Mouse (Mus musculus) hindbrain, embryonic 16.5 days (tissue): ENCODE results near the gene Olfr288. TPM values are rescaled to one million over a fixed set of nuclear protein-coding genes. Genes with fewer than 3 reads are reported as not detected.

Experiments used
- ATAC-seq: fragments of 200-750 bp; cut with Nextera tagmentation; 2 replicates; pipeline ENCODE4 v1.8.0; 2017; ENCODE audit warnings: moderate TSS enrichment, moderate library complexity
- H3K27ac ChIP-seq: fragments of 300-500 bp; sonication (generic); 2 replicates; pipeline ENCODE4 v1.5.1; 2014; ENCODE audit warnings: low read depth, mild to moderate bottlenecking, control low read depth, low read length, moderate library complexity
- H3K27me3 ChIP-seq: fragments of 300-500 bp; sonication (generic); replicated peaks from 2 replicates; pipeline ENCODE4 v1.6.1; 2014; ENCODE audit warnings: low read length; ENCODE audit not compliant: control insufficient read depth, insufficient read depth
- H3K36me3 ChIP-seq: fragments of 300-500 bp; sonication (generic); 2 replicates; pipeline ENCODE4 v1.6.1; 2014; ENCODE audit warnings: mild to moderate bottlenecking, low read length, moderate library complexity, mixed read lengths; ENCODE audit not compliant: control insufficient read depth, insufficient read depth
- H3K4me1 ChIP-seq: fragments of 300-500 bp; sonication (generic); 2 replicates; pipeline ENCODE4 v1.6.1; 2014; ENCODE audit warnings: low read depth, low read length; ENCODE audit not compliant: control insufficient read depth, insufficient read depth
- H3K4me2 ChIP-seq: fragments of 300-500 bp; sonication (generic); 2 replicates; pipeline ENCODE4 v1.6.1; 2014; ENCODE audit warnings: mild to moderate bottlenecking, low read length, control low read depth, moderate library complexity
- H3K4me3 ChIP-seq: fragments of 300-500 bp; sonication (generic); 2 replicates; pipeline ENCODE4 v1.5.1; 2014; ENCODE audit warnings: mild to moderate bottlenecking, low read length, control low read depth, moderate library complexity
- H3K9ac ChIP-seq: fragments of 300-500 bp; sonication (generic); 2 replicates; pipeline ENCODE4 v1.6.1; 2014; ENCODE audit warnings: low read depth, mild to moderate bottlenecking, control low read depth, low read length, moderate library complexity
- H3K9me3 ChIP-seq: fragments of 300-500 bp; sonication (generic); 2 replicates; pipeline ENCODE4 v1.6.1; 2014; ENCODE audit warnings: mild to moderate bottlenecking, low read length, moderate library complexity; ENCODE audit not compliant: control insufficient read depth
- WGBS: fragments of 180-500 bp; shearing (Covaris S2); extraction: QIAGEN DNeasy Blood & Tissue Kit; methylation state at CpG from one replicate; pipeline ENCODE4 v1.1.7; 2014; 5-methylcytosine and 5-hydroxymethylcytosine counted together
- polyA plus RNA-seq: library from polyadenylated mRNA; unstranded; fragments of >200 nt; fragmentation: Nextera tagmentation; extraction: Ambion mirVana; gene quantifications from 2 replicates; pipeline ENCODE4 v1.2.1, GENCODE M21; 2015

Olfr288 gene
- polyA plus RNA-seq = not detected in 2 replicates

GRCm38 (mm10) chr15:98195442-98195841, at the start of gene Olfr288:
TSS of gene Olfr288 (minus strand) at chr15:98195542.
- no peaks in the 10 kb centered on the region for H3K4me1 ChIP-seq
- H3K9me3 ChIP-seq = no peaks in the 10 kb centered on the region
- no peaks in the 10 kb centered on the region for H3K36me3 ChIP-seq
- no peaks in the 10 kb centered on the region for H3K27me3 ChIP-seq
- ATAC-seq = no peak
- no peak within 1 kb of the TSS for H3K9ac ChIP-seq
- no peak within 1 kb of the TSS for H3K4me3 ChIP-seq
- no peak within 1 kb of the TSS for H3K4me2 ChIP-seq
- no peak within 1 kb of the TSS for H3K27ac ChIP-seq
- WGBS = 56% methylated on average over 3 of the region's 3 CpGs

GRCm38 (mm10) chr15:98235442-98235841, 40.1 kb upstream of the Olfr288 start:
- Histone ChIP-seq H3K9me3 (peaks cover 3% of the 10 kb centered on the region; the same call in 1 of the 2 replicates), H3K4me2 (no peak overlapping the region), H3K4me3 (no peak overlapping the region), H3K4me1 (no peaks in the 10 kb centered on the region), H3K9ac (no peak overlapping the region), H3K27ac (no peak overlapping the region), H3K36me3 (no peaks in the 10 kb centered on the region), H3K27me3 (no peaks in the 10 kb centered on the region)
- no peak for ATAC-seq
- WGBS = 90% methylated on average over 4 of the region's 4 CpGs

GRCm38 (mm10) chr15:98234350-98234749, 39.0 kb upstream of the Olfr288 start, which contains the start of gene Olfr286:
TSS of gene Olfr286 (minus strand) at chr15:98234450.
- WGBS = 89% methylated on average over 4 of the region's 4 CpGs

GRCm38 (mm10) chr15:98226096-98226495, 30.8 kb upstream of the Olfr288 start:
- no peak overlapping the region for H3K27ac ChIP-seq
- H3K36me3 ChIP-seq = no peaks in the 10 kb centered on the region
- H3K4me1 ChIP-seq = no peaks in the 10 kb centered on the region
- no peak overlapping the region for H3K9ac ChIP-seq
- H3K9me3 ChIP-seq = no peaks in the 10 kb centered on the region
- H3K27me3 ChIP-seq = no peaks in the 10 kb centered on the region
- WGBS = 72% methylated on average over 7 of the region's 7 CpGs
- H3K4me2 ChIP-seq = no peak overlapping the region
- H3K4me3 ChIP-seq = no peak overlapping the region
- ATAC-seq = no peak

More at GRCm38 (mm10) chr15:98234350-98234749, 39.0 kb upstream of the Olfr288 start, which contains the start of gene Olfr286:
- peaks cover 3% of the 10 kb centered on the region; the same call in 1 of the 2 replicates for H3K9me3 ChIP-seq
- H3K4me1 ChIP-seq = no peaks in the 10 kb centered on the region
- H3K27me3 ChIP-seq = no peaks in the 10 kb centered on the region
- H3K4me3 ChIP-seq = no peak within 1 kb of the TSS
- no peak within 1 kb of the TSS for H3K27ac ChIP-seq
- H3K36me3 ChIP-seq = no peaks in the 10 kb centered on the region
- no peak within 1 kb of the TSS for H3K9ac ChIP-seq
- no peak for ATAC-seq
- no peak within 1 kb of the TSS for H3K4me2 ChIP-seq

GRCm38 (mm10) chr15:98225610-98226009, 30.3 kb upstream of the Olfr288 start:
- no peaks in the 10 kb centered on the region for H3K9me3 ChIP-seq
- no peak overlapping the region for H3K4me2 ChIP-seq
- 44% methylated on average over 16 of the region's 16 CpGs for WGBS
- no peaks in the 10 kb centered on the region for H3K4me1 ChIP-seq
- ATAC-seq = no peak
- no peaks in the 10 kb centered on the region for H3K27me3 ChIP-seq
- H3K27ac ChIP-seq = no peak overlapping the region
- H3K4me3 ChIP-seq = no peak overlapping the region
- H3K9ac ChIP-seq = no peak overlapping the region
- no peaks in the 10 kb centered on the region for H3K36me3 ChIP-seq

GRCm38 (mm10) chr15:98222377-98222776, 27.0 kb upstream of the Olfr288 start:
- Histone ChIP-seq H3K36me3 (no peaks in the 10 kb centered on the region), H3K4me2 (no peak overlapping the region), H3K27me3 (no peaks in the 10 kb centered on the region), H3K9ac (no peak overlapping the region), H3K4me1 (no peaks in the 10 kb centered on the region), H3K4me3 (no peak overlapping the region), H3K9me3 (no peaks in the 10 kb centered on the region), H3K27ac (no peak overlapping the region)
- no peak for ATAC-seq

- Histone ChIP-seq H3K9me3 (no peaks in the 10 kb centered on the region), H3K4me1 (no peaks in the 10 kb centered on the region), H3K4me3 (no peak within 1 kb of the TSS), H3K4me2 (no peak within 1 kb of the TSS), H3K27me3 (no peaks in the 10 kb centered on the region), H3K36me3 (no peaks in the 10 kb centered on the region), H3K9ac (no peak within 1 kb of the TSS), H3K27ac (no peak within 1 kb of the TSS)
- WGBS = 50% methylated on average over 3 of the region's 4 CpGs
- ATAC-seq = no peak
Observed at GRCm38 (mm10) chr15:98220877-98221276, 25.5 kb upstream of the Olfr288 start, which contains the start of the genes Gm44579 and Olfr287. TSS of gene Gm44579 (minus strand) at chr15:98220977. TSS of gene Olfr287 (minus strand) at chr15:98221056.

- H3K27me3 ChIP-seq = no peaks in the 10 kb centered on the region
- H3K4me2 ChIP-seq = no peak overlapping the region
- no peak overlapping the region for H3K9ac ChIP-seq
- no peaks in the 10 kb centered on the region for H3K4me1 ChIP-seq
- H3K36me3 ChIP-seq = no peaks in the 10 kb centered on the region
- H3K4me3 ChIP-seq = no peak overlapping the region
- no peak overlapping the region for H3K27ac ChIP-seq
- no peaks in the 10 kb centered on the region for H3K9me3 ChIP-seq
- no peak for ATAC-seq
- WGBS = 77% methylated on average over 5 of the region's 5 CpGs
Observed at GRCm38 (mm10) chr15:98214130-98214529, 18.8 kb upstream of the Olfr288 start.

GRCm38 (mm10) chr15:98213336-98213870, 18.1 kb upstream of the Olfr288 start:
- Histone ChIP-seq H3K9me3 (no peaks in the 10 kb centered on the region), H3K27me3 (no peaks in the 10 kb centered on the region), H3K4me3 (no peak overlapping the region), H3K36me3 (no peaks in the 10 kb centered on the region), H3K4me2 (no peak overlapping the region), H3K27ac (no peak overlapping the region), H3K4me1 (no peaks in the 10 kb centered on the region), H3K9ac (no peak overlapping the region)
- WGBS = 76% methylated on average over 5 of the region's 5 CpGs
- no peak for ATAC-seq
